Mouse (Mus musculus) CH12.LX (cell line): ENCODE results near the gene 1700042G07Rik. TPM values are rescaled to one million over a fixed set of nuclear protein-coding genes. Genes with fewer than 3 reads are reported as not detected.

Experiments
- DNase-seq: peaks from one replicate; pipeline ENCODE4 v3.0.0-alpha.2; 2013; ENCODE audit errors: extremely low read depth
- H3K27ac ChIP-seq: 2 replicates; pipeline ENCODE4 v1.5.1; 2012; ENCODE audit warnings: low read depth, mild to moderate bottlenecking, control low read depth, moderate library complexity; ENCODE audit not compliant: insufficient read depth
- H3K27me3 ChIP-seq: replicated peaks from 2 replicates; pipeline ENCODE3; 2012; ENCODE audit warnings: inconsistent platforms
- H3K36me3 ChIP-seq, 2 experiments: replicated peaks in 1 of 2; 2 replicates each; pipeline versions ENCODE3 to v1.6.1; 2012; ENCODE audit warnings: inconsistent platforms in 1 of 2, low read length in 1 of 2, mild to moderate bottlenecking in 1 of 2, mixed read lengths in 1 of 2, moderate library complexity in 1 of 2; ENCODE audit not compliant: control insufficient read depth in 1 of 2, insufficient read depth in 1 of 2
- H3K4me1 ChIP-seq, 2 experiments: 2 replicates each; pipeline ENCODE4 v1.6.1; 2012; ENCODE audit warnings: inconsistent platforms in 1 of 2, moderate library complexity in 1 of 2; ENCODE audit not compliant: insufficient read depth in 2 of 2, control insufficient read depth in 1 of 2
- H3K4me2 ChIP-seq: 2 replicates; pipeline ENCODE4 v1.6.1; 2012; ENCODE audit warnings: low read depth, mild to moderate bottlenecking, control low read depth; ENCODE audit not compliant: poor library complexity, insufficient read depth, severe bottlenecking
- H3K4me3 ChIP-seq, 3 experiments: fragments of 150-350 bp in 1 of 3; sonication (generic) in 1 of 3; replicated peaks in 1 of 3; 2 replicates each; pipeline versions ENCODE3 to v1.5.1; 2011 to 2012; ENCODE audit warnings: low read depth in 2 of 3, low read length in 2 of 3, mild to moderate bottlenecking in 2 of 3, moderate library complexity in 2 of 3, control low read depth in 1 of 3, improper control_type of control experiment in 1 of 3, inconsistent platforms in 1 of 3, mixed read lengths in 1 of 3; ENCODE audit not compliant: poor library complexity in 1 of 3
- H3K79me2 ChIP-seq: replicated peaks from 2 replicates; pipeline ENCODE4 v1.6.1; 2012; ENCODE audit warnings: mild to moderate bottlenecking, moderate library complexity; ENCODE audit not compliant: control insufficient read depth, poor library complexity, insufficient read depth, severe bottlenecking; ENCODE audit errors: extremely low read depth
- H3K9ac ChIP-seq: 2 replicates; pipeline ENCODE4 v1.6.1; 2012; ENCODE audit warnings: low read depth, mild to moderate bottlenecking, control low read depth, moderate library complexity; ENCODE audit not compliant: insufficient read depth
- H3K9me3 ChIP-seq: replicated peaks from 2 replicates; pipeline ENCODE3; 2012; ENCODE audit warnings: low read length, inconsistent platforms, mixed read lengths
- BHLHE40 ChIP-seq: IDR thresholded peaks from 2 replicates; pipeline ENCODE4 v1.6.1; 2011; ENCODE audit warnings: mild to moderate bottlenecking, low read depth, low read length, improper control_type of control experiment
- CHD1 ChIP-seq: IDR thresholded peaks from 2 replicates; pipeline ENCODE4 v1.6.1; 2012; ENCODE audit warnings: low read depth, low read length, improper control_type of control experiment, inconsistent platforms
- CTCF ChIP-seq, 2 experiments: IDR thresholded peaks in 1 of 2; conservative IDR thresholded peaks in 1 of 2; 2 replicates each; pipeline ENCODE4 v1.5.1; 2011 to 2012; ENCODE audit warnings: low read depth in 2 of 2, low read length in 2 of 2, improper control_type of control experiment in 1 of 2, inconsistent platforms in 1 of 2, mild to moderate bottlenecking in 1 of 2, moderate library complexity in 1 of 2
- ELF1 ChIP-seq: IDR thresholded peaks from 2 replicates; pipeline ENCODE4 v1.6.1; 2014; ENCODE audit warnings: low read depth, mild to moderate bottlenecking, inconsistent platforms, low read length, improper control_type of control experiment
- EP300 ChIP-seq: IDR thresholded peaks from 2 replicates; pipeline ENCODE4 v1.6.1; 2011; ENCODE audit warnings: low read length, improper control_type of control experiment
- IRF4 ChIP-seq: IDR thresholded peaks from 2 replicates; pipeline ENCODE4 v1.6.1; 2014; ENCODE audit warnings: low read depth, mild to moderate bottlenecking, inconsistent platforms, low read length, improper control_type of control experiment
- JUN ChIP-seq: IDR thresholded peaks from 2 replicates; pipeline ENCODE4 v1.6.1; 2011; ENCODE audit warnings: low read depth, mild to moderate bottlenecking, low read length, improper control_type of control experiment, moderate library complexity; ENCODE audit not compliant: insufficient read depth
- JUND ChIP-seq: conservative IDR thresholded peaks from 2 replicates; pipeline ENCODE4 v1.6.1; 2011; ENCODE audit warnings: low read depth, low read length, improper control_type of control experiment
- KAT2A ChIP-seq: IDR thresholded peaks from 2 replicates; pipeline ENCODE4 v1.6.1; 2012; ENCODE audit warnings: low read length, improper control_type of control experiment, inconsistent platforms; ENCODE audit not compliant: insufficient replicate concordance
- MAFK ChIP-seq: IDR thresholded peaks from 2 replicates; pipeline ENCODE4 v1.6.1; 2011; ENCODE audit warnings: low read length, improper control_type of control experiment; ENCODE audit not compliant: insufficient replicate concordance
- MAZ ChIP-seq: IDR thresholded peaks from 2 replicates; pipeline ENCODE4 v1.6.1; 2012; ENCODE audit warnings: low read depth, mild to moderate bottlenecking, inconsistent platforms, low read length, improper control_type of control experiment, moderate library complexity
- MYC ChIP-seq: IDR thresholded peaks from 2 replicates; pipeline ENCODE4 v1.6.1; 2011; ENCODE audit warnings: low read depth, mild to moderate bottlenecking, improper control_type of control experiment, low read length
- NELFE ChIP-seq: IDR thresholded peaks from 2 replicates; pipeline ENCODE4 v1.6.1; 2011; ENCODE audit warnings: low read depth, low read length, improper control_type of control experiment
- PAX5 ChIP-seq: IDR thresholded peaks from 2 replicates; pipeline ENCODE4 v1.6.1; 2012; ENCODE audit warnings: low read length, inconsistent platforms, mixed read lengths
- POLR2AphosphoS2 ChIP-seq: IDR thresholded peaks from 2 replicates; pipeline ENCODE4 v1.6.1; 2011; ENCODE audit warnings: low read depth, low read length, improper control_type of control experiment
- RAD21 ChIP-seq: IDR thresholded peaks from 2 replicates; pipeline ENCODE4 v1.6.1; 2011; ENCODE audit warnings: low read depth, mild to moderate bottlenecking, low read length, improper control_type of control experiment, moderate library complexity
- USF2 ChIP-seq: conservative IDR thresholded peaks from 2 replicates; pipeline ENCODE4 v1.6.1; 2011; ENCODE audit warnings: low read depth, low read length, improper control_type of control experiment
- ZC3H11A ChIP-seq: IDR thresholded peaks from 2 replicates; pipeline ENCODE4 v1.6.1; 2012; ENCODE audit warnings: low read depth, mild to moderate bottlenecking, inconsistent platforms, low read length, improper control_type of control experiment
- ZMIZ1 ChIP-seq: IDR thresholded peaks from 2 replicates; pipeline ENCODE4 v1.6.1; 2012; ENCODE audit warnings: low read depth, mild to moderate bottlenecking, inconsistent platforms, low read length, improper control_type of control experiment
- ZNF384 ChIP-seq: IDR thresholded peaks from 2 replicates; pipeline ENCODE4 v1.6.1; 2012; ENCODE audit warnings: low read depth, low read length, improper control_type of control experiment, inconsistent platforms
- dilution Hi-C: fragments of 300-500 bp; cut with MboI; formaldehyde crosslinking; loops from 2 replicates; pipeline ENCODE4 v1.14.3; 2020; ENCODE audit warnings: low sequenced_read_pairs; ENCODE audit not compliant: extremely low pct_unique_long_range_greater_than_20kb, extremely low pct_ligation_motif_present
- in situ Hi-C: fragments of 300-500 bp; cut with MboI; formaldehyde crosslinking; loops from 3 replicates; pipeline ENCODE4 v1.14.3; 2019; ENCODE audit warnings: low sequenced_read_pairs, low pct_ligation_motif_present, low pct_unique_long_range_greater_than_20kb, mixed read lengths
- polyA plus RNA-seq: library from polyadenylated mRNA; unstranded; fragments of >175 nt; gene quantifications from 2 replicates; pipeline ENCODE4 v1.2.1, GENCODE M21; 2012; ENCODE audit warnings: low read depth; ENCODE audit not compliant: insufficient read length
- total RNA-seq, 2 experiments: library from RNA; depleted of rRNA; stranded (reverse); fragments of 300-350 nt in 1 of 2; fragments of >200 nt in 1 of 2; gene quantifications; 2 replicates each; pipeline ENCODE4 v1.2.3; 2012 to 2014

The 1700042G07Rik gene
- total and polyA plus RNA-seq, 3 experiments = not detected

- TF ChIP-seq PAX5 (no peak), KAT2A (0 out of 2 replicates have a peak, but pooled peaks have one; percentile 34), MAZ (peak; percentile 98), CTCF (conservative IDR thresholded peaks at IDR 0.05 in 1 of 2, IDR thresholded peaks at IDR 0.05 in 1 of 2; ENCODE audit: low read depth in 2 of 2, low read length in 2 of 2) (no peak), USF2 (no peak), ELF1 (peak; percentile 41; the same call in 1 of the 2 replicates)
Observed at GRCm38 (mm10) chr4:116221140-116221851, 48.1 kb downstream of the 1700042G07Rik start, which contains the start of gene Pik3r3 (continued).

- peak overlapping the region; percentile 100 for H3K4me2 ChIP-seq
- H3K27me3 ChIP-seq = peaks cover 9% of the 10 kb centered on the region
- H3K9me3 ChIP-seq = no peaks in the 10 kb centered on the region
- H3K36me3 ChIP-seq = no peaks in the 10 kb centered on the region
- H3K4me1 ChIP-seq = peaks cover 0 to 4% of the 10 kb centered on the region in 2 experiments; a peak in 2 of 4 replicates
- no peak for TF ChIP-seq CHD1
- no peak for TF ChIP-seq MYC
- peak; percentile 67; the same call in 1 of the 2 replicates for TF ChIP-seq ZNF384
- no peak for TF ChIP-seq RAD21
- peak overlapping the region; percentile 47 to 75 (median 60) for H3K4me3 ChIP-seq
- peak overlapping the region; percentile 71 for H3K9ac ChIP-seq
- in situ Hi-C loops (no loop called here), dilution Hi-C loops (no loop called here)
- DNase-seq = no peak
- H3K79me2 ChIP-seq = no peaks in the 10 kb centered on the region
- H3K27ac ChIP-seq = no peak overlapping the region
Observed at GRCm38 (mm10) chr4:116221996-116222842, 49.0 kb downstream of the 1700042G07Rik start.

GRCm38 (mm10) chr4:116222843-116223119 lies 49.6 kb downstream of the 1700042G07Rik start:
- no peaks in the 10 kb centered on the region for H3K9me3 ChIP-seq
- no peak overlapping the region for H3K4me3 ChIP-seq
- no peak overlapping the region for H3K9ac ChIP-seq
- dilution Hi-C loops (no loop called here), in situ Hi-C loops (no loop called here)
- no peaks in the 10 kb centered on the region for H3K79me2 ChIP-seq
- no peaks in the 10 kb centered on the region for H3K36me3 ChIP-seq
- peaks cover 0 to 4% of the 10 kb centered on the region in 2 experiments; a peak in 2 of 4 replicates for H3K4me1 ChIP-seq
- TF ChIP-seq MAFK (0 out of 2 replicates have a peak, but pooled peaks have one; percentile 21), ZMIZ1 (no peak), EP300 (peak; percentile 54; the same call in 1 of the 2 replicates), IRF4 (peak; percentile 85), JUN (peak; percentile 60), BHLHE40 (peak; percentile 62), USF2 (no peak), JUND (peak; percentile 76), NELFE (no peak), POLR2AphosphoS2 (no peak), PAX5 (no peak), ZC3H11A (no peak), RAD21 (no peak)
- peaks cover 9% of the 10 kb centered on the region for H3K27me3 ChIP-seq
- no peak overlapping the region for H3K27ac ChIP-seq
- no peak for DNase-seq
- peak overlapping the region; percentile 100 for H3K4me2 ChIP-seq
